Mouse (Mus musculus): ENCODE results near the gene Trappc12. TPM values are rescaled to one million over a fixed set of nuclear protein-coding genes. Genes with fewer than 3 reads are reported as not detected.
"Not testable (repeated sequence)": the region's sequence is repeated elsewhere in the genome, so short reads cannot be mapped to it uniquely, and the experiment has no call there.

Trappc12 gene
- total RNA-seq, 2 experiments from 2014 or later: 49.1 to 64.0 TPM

GRCm38 (mm10) chr12:28735293-28735692 is 15.0 kb downstream of the Trappc12 start:
- 0 out of 2 replicates have a peak, but pooled peaks have one; percentile 52 for ATAC-seq (replicated peaks; ENCODE audit: low FRiP score, low TSS enrichment, poor library complexity, severe bottlenecking)

- ATAC-seq (replicated peaks; ENCODE audit: low FRiP score, low TSS enrichment, poor library complexity, severe bottlenecking): no peak
Observed at GRCm38 (mm10) chr12:28734271-28734670, 16.0 kb downstream of the Trappc12 start.

DNA sequence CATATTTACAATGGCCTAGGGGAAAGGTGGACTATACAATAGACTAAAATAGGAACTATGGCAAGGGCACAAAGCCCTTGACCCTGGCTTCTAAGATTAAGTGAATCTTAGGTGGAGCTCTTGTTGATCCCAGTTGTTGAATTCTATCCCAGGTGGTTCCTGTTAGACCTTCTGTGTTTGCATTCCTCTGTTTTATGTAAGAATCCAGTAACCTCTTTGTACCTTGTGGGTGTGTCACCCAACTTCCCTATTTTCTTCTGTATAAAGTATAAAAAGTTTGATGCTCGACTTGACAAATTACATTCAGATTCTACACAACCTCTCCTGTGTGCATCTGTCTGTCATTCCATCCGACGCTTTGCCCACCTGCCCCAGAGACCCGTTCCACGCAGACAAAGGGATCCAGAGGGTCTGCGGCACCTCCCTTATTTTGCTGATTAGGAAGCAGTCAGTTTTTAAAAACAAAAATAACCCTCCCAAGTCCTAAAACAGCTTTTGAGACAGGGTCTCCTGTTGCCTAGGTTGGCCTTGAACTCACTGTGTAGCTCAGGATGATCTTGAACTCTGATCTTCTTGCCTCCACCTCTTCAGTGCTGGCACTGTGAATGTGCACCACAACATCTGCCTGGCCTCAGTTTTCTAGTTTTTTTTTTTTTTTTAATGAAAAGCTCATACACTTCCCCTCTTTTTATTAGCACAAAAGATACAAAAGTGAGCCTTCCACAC is 16.6 kb downstream of the Trappc12 start:
- ATAC-seq (replicated peaks; ENCODE audit: low FRiP score, low TSS enrichment, poor library complexity, severe bottlenecking): not testable (repeated sequence)

DNA sequence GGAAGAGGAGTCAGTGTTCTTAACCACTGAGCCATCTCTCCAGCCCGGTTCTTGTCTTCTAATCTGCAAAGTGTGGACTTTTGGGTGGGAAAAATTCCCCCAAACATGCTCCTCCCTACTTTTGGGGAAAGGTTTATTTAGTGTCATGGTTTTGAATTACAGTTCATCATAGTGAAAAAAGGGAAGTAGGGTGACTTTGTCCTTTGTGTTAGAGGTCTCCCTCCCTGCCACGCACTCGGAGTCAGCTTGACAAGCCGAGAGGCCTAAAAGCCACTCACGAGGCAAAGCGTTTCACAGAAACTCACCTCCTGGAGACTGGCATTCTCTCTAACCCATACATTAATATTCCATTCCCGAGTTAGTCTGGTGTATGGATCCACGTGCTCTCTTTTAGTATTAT is 17.6 kb downstream of the Trappc12 start:
- ATAC-seq (replicated peaks; ENCODE audit: low FRiP score, low TSS enrichment, poor library complexity, severe bottlenecking): no peak

- ATAC-seq (replicated peaks; ENCODE audit: low FRiP score, low TSS enrichment, poor library complexity, severe bottlenecking): no peak
Observed at GRCm38 (mm10) chr12:28727061-28727460, 23.2 kb downstream of the Trappc12 start.

GRCm38 (mm10) chr12:28726204-28726603 is 24.1 kb downstream of the Trappc12 start:
- ATAC-seq (replicated peaks; ENCODE audit: low FRiP score, low TSS enrichment, poor library complexity, severe bottlenecking): no peak

DNA sequence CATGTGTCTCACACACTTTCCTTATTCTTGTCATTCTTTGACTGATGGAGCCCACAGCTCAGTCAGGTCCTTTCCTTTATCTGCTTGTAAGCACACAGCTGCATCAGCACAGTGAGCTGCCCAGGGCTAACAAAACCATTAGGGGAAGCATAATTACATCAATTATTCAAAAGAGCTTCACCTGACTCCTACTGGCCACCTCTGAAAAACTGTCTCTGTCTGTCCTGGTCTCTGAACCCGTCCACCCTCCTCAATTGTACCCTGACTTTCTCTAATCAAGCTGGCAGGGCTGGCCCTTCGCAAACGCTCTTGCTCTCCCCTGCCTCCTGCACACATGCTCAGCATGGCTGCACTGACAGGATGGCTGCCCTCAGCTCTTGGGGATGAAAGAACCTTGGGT is 25.9 kb downstream of the Trappc12 start:
- no peak for ATAC-seq (replicated peaks; ENCODE audit: low FRiP score, low TSS enrichment, poor library complexity, severe bottlenecking)

DNA sequence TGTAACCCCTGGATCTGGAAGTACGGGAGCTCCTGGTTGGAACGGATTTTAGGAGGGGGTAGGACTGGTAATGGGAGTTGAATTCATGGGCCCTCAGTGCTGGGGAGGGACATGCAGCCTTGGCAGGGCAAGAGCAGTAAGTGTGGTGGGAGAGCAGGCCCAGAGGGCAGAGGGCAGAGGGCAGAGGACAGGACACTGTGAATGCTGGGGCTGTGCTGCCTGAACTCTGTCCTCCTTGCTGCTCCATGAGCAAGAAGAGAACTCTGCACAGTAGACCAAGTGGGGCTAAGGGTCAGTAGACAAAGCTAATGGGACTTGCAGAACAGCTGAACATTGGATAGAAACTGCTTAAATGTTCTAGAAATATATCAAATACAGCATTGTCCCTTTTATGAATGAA is 32.2 kb downstream of the Trappc12 start:
- ATAC-seq (replicated peaks; ENCODE audit: low FRiP score, low TSS enrichment, poor library complexity, severe bottlenecking): no peak

GRCm38 (mm10) chr12:28717066-28717465 is 33.2 kb downstream of the Trappc12 start:
- no peak for ATAC-seq (replicated peaks; ENCODE audit: low FRiP score, low TSS enrichment, poor library complexity, severe bottlenecking)

- ATAC-seq (replicated peaks; ENCODE audit: low FRiP score, low TSS enrichment, poor library complexity, severe bottlenecking): peak; percentile 69; the same call in 1 of the 2 replicates
Observed at GRCm38 (mm10) chr12:28714822-28715632, 35.2 kb downstream of the Trappc12 start.

DNA sequence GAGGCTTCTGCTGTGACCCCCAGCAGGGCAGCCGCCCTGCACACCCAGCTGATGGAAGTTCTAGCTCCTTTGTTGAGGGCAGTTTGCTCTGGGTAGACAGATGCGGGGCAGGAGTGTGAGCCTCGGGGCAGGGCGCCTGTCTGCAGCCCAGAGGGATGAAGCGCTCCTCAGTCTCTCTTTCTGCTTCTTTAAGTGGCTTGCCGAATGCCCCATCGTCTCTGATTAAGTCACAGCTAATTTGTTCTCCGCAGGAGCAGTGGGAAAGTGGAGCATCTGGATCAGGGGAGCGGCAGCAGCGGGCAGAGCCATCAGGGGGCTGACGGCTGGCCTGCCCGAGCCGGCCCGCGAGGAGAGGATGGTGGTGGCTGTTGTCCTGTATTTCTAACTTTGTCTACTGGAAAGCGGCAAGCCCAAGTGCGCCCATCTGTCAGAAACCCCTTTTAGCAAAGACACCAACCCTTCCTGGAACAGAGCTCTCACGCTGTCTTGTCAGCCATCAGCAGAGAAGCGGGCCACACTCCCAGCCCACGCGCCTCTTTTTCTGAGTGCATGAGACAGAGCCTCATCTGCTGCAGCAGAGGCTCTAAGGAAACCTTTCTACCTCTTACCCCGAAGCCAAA is 39.6 kb downstream of the Trappc12 start:
- no peak for ATAC-seq (replicated peaks; ENCODE audit: low FRiP score, low TSS enrichment, poor library complexity, severe bottlenecking)

GRCm38 (mm10) chr12:28708154-28708553 is 42.1 kb downstream of the Trappc12 start:
- ATAC-seq (replicated peaks; ENCODE audit: low FRiP score, low TSS enrichment, poor library complexity, severe bottlenecking): no peak

DNA sequence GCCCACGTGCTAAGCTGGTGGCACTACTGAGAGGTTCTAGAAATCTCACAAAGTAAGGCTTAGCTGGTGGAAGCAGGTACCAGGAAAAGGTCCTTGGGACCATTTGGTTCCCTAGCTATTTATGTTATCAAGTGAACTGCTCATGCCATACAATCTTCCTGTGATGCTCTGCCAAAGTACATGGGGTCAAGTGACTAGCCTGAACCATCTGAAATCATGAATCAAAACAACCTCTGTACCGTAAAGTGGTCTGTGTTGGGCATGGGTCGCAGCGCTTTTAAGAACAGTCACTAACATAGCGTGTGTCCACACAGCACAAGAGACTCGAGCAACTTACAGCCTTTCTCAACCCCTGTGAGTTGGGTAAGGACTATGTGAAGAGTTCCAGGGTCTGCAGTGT is 45.1 kb downstream of the Trappc12 start:
- no peak for ATAC-seq (replicated peaks; ENCODE audit: low FRiP score, low TSS enrichment, poor library complexity, severe bottlenecking)

GRCm38 (mm10) chr12:28704381-28704780 is 45.9 kb downstream of the Trappc12 start:
- ATAC-seq (replicated peaks; ENCODE audit: low FRiP score, low TSS enrichment, poor library complexity, severe bottlenecking): no peak

GRCm38 (mm10) chr12:28701302-28701701 is 49.0 kb downstream of the Trappc12 start:
- ATAC-seq (replicated peaks; ENCODE audit: low FRiP score, low TSS enrichment, poor library complexity, severe bottlenecking): no peak

DNA sequence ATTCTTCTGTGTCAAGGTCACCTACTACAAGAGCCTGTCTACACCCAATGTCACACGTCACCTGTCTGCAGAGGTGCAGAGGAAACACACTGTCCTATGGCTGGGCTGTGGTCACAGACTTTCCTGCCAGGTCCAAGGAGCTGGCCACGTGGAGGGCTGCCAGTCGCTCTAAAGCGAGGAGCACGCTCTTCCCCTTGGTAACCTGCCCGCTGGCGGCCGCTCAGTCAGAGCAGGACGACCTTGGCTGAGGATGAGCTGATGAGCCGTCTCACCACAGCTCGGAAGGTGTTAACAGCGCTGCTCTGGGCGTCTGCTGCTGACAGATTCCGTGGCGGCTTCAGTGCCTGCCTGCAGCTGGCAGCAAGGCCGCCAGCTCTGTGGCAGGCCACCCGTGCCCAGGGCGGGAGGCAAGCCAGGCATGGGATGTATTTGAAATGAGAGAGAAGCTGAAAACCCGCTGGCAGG is 49.7 kb downstream of the Trappc12 start:
- ATAC-seq (replicated peaks; ENCODE audit: low FRiP score, low TSS enrichment, poor library complexity, severe bottlenecking): no peak

DNA sequence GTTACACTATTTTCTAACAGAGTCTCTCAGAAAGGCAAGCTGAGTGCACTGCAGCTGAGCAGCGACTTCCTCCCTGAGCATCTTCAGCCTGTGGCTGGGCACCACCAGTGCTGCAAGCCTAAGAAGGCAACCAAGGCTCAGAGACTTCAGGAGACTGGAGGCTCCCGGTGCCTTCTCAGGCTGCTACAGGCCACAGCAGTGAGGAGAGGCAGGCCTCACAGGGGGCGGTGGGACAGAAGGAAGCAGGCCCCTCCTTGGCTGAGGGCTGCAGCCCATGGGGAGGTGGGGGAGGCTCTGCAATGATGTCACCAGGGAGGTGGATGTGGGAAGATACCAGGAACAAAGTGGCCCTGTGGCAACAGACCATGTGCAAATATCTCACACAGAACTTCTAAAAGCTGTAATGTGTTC is 50.2 kb downstream of the Trappc12 start:
- ATAC-seq (replicated peaks; ENCODE audit: low FRiP score, low TSS enrichment, poor library complexity, severe bottlenecking): no peak

GRCm38 (mm10) chr12:28699656-28700055 is 50.6 kb downstream of the Trappc12 start:
- peak; percentile 56; the same call in 1 of the 2 replicates for ATAC-seq (replicated peaks; ENCODE audit: low FRiP score, low TSS enrichment, poor library complexity, severe bottlenecking)

DNA sequence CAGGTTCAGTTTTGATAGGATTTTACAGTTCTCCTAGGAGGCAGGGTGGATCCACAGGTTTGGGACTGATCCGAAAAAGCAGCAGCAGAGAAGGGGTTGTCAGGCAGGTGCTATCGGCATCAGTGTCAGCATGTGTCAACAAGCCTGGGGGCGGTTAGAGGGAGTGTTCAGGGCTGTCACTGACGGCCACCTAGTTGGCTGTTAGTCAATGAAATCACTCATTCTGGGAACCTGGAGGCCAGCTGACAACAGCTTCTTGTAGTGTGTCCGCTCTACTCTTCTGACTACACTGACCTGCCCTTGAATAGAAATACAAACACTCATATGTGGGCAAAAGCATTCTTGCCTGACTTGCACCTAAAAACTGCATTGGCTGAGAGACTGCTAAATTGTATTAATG is 51.2 kb downstream of the Trappc12 start:
- no peak for ATAC-seq (replicated peaks; ENCODE audit: low FRiP score, low TSS enrichment, poor library complexity, severe bottlenecking)
